Mouse (Mus musculus) hindbrain, embryonic 16.5 days (tissue): Measurements from ENCODE around the gene Gm6588. TPM values are rescaled to one million over a fixed set of nuclear protein-coding genes. Genes with fewer than 3 reads are reported as not detected.

ENCODE experiments used
- ATAC-seq: fragments of 200-750 bp; cut with Nextera tagmentation; 2 replicates; pipeline ENCODE4 v1.8.0; 2017; ENCODE audit warnings: moderate TSS enrichment, moderate library complexity
- H3K27ac ChIP-seq: fragments of 300-500 bp; sonication (generic); 2 replicates; pipeline ENCODE4 v1.5.1; 2014; ENCODE audit warnings: low read depth, mild to moderate bottlenecking, control low read depth, low read length, moderate library complexity
- H3K27me3 ChIP-seq: fragments of 300-500 bp; sonication (generic); replicated peaks from 2 replicates; pipeline ENCODE4 v1.6.1; 2014; ENCODE audit warnings: low read length; ENCODE audit not compliant: control insufficient read depth, insufficient read depth
- H3K36me3 ChIP-seq: fragments of 300-500 bp; sonication (generic); 2 replicates; pipeline ENCODE4 v1.6.1; 2014; ENCODE audit warnings: mild to moderate bottlenecking, low read length, moderate library complexity, mixed read lengths; ENCODE audit not compliant: control insufficient read depth, insufficient read depth
- H3K4me1 ChIP-seq: fragments of 300-500 bp; sonication (generic); 2 replicates; pipeline ENCODE4 v1.6.1; 2014; ENCODE audit warnings: low read depth, low read length; ENCODE audit not compliant: control insufficient read depth, insufficient read depth
- H3K4me2 ChIP-seq: fragments of 300-500 bp; sonication (generic); 2 replicates; pipeline ENCODE4 v1.6.1; 2014; ENCODE audit warnings: mild to moderate bottlenecking, low read length, control low read depth, moderate library complexity
- H3K4me3 ChIP-seq: fragments of 300-500 bp; sonication (generic); 2 replicates; pipeline ENCODE4 v1.5.1; 2014; ENCODE audit warnings: mild to moderate bottlenecking, low read length, control low read depth, moderate library complexity
- H3K9ac ChIP-seq: fragments of 300-500 bp; sonication (generic); 2 replicates; pipeline ENCODE4 v1.6.1; 2014; ENCODE audit warnings: low read depth, mild to moderate bottlenecking, control low read depth, low read length, moderate library complexity
- H3K9me3 ChIP-seq: fragments of 300-500 bp; sonication (generic); 2 replicates; pipeline ENCODE4 v1.6.1; 2014; ENCODE audit warnings: mild to moderate bottlenecking, low read length, moderate library complexity; ENCODE audit not compliant: control insufficient read depth
- WGBS: fragments of 180-500 bp; shearing (Covaris S2); extraction: QIAGEN DNeasy Blood & Tissue Kit; methylation state at CpG from one replicate; pipeline ENCODE4 v1.1.7; 2014; 5-methylcytosine and 5-hydroxymethylcytosine counted together
- polyA plus RNA-seq: library from polyadenylated mRNA; unstranded; fragments of >200 nt; fragmentation: Nextera tagmentation; extraction: Ambion mirVana; gene quantifications from 2 replicates; pipeline ENCODE4 v1.2.1, GENCODE M21; 2015

Gene Gm6588
- polyA plus RNA-seq, 1 experiment from 2014 or later = 0.68 TPM

GRCm38 (mm10) chr5:112419535-112419934, 29.7 kb upstream of the Gm6588 start:
- no peak overlapping the region for H3K4me2 ChIP-seq
- WGBS = 32% methylated on average over 12 of the region's 12 CpGs
- no peak overlapping the region for H3K9ac ChIP-seq
- peaks cover 9% of the 10 kb centered on the region for H3K4me1 ChIP-seq
- H3K36me3 ChIP-seq = peaks cover 11% of the 10 kb centered on the region; the same call in 1 of the 2 replicates
- no peaks in the 10 kb centered on the region for H3K27me3 ChIP-seq
- no peak overlapping the region for H3K27ac ChIP-seq
- no peaks in the 10 kb centered on the region for H3K9me3 ChIP-seq
- no peak overlapping the region for H3K4me3 ChIP-seq
- no peak for ATAC-seq

GRCm38 (mm10) chr5:112426635-112427034, 22.6 kb upstream of the Gm6588 start:
- no peaks in the 10 kb centered on the region for H3K4me1 ChIP-seq
- WGBS = 83% methylated on average over 7 of the region's 7 CpGs
- no peaks in the 10 kb centered on the region for H3K9me3 ChIP-seq
- H3K27me3 ChIP-seq = 0 out of 2 replicates have a peak, but pooled peaks cover 2% of the 10 kb centered on the region
- no peak overlapping the region for H3K4me3 ChIP-seq
- H3K4me2 ChIP-seq = no peak overlapping the region
- peaks cover 3% of the 10 kb centered on the region for H3K36me3 ChIP-seq
- H3K9ac ChIP-seq = no peak overlapping the region
- no peak for ATAC-seq
- no peak overlapping the region for H3K27ac ChIP-seq

GRCm38 (mm10) chr5:112427283-112427682, 21.9 kb upstream of the Gm6588 start:
- no peak overlapping the region for H3K27ac ChIP-seq
- H3K9ac ChIP-seq = no peak overlapping the region
- H3K9me3 ChIP-seq = no peaks in the 10 kb centered on the region
- H3K4me1 ChIP-seq = no peaks in the 10 kb centered on the region
- 0 out of 2 replicates have a peak, but pooled peaks have one; percentile 21 for ATAC-seq
- H3K27me3 ChIP-seq = 0 out of 2 replicates have a peak, but pooled peaks cover 2% of the 10 kb centered on the region
- H3K4me3 ChIP-seq = no peak overlapping the region
- WGBS = 31% methylated on average over 2 of the region's 2 CpGs
- peaks cover 6% of the 10 kb centered on the region for H3K36me3 ChIP-seq
- H3K4me2 ChIP-seq = no peak overlapping the region

- no peaks in the 10 kb centered on the region for H3K9me3 ChIP-seq
- no peak overlapping the region for H3K9ac ChIP-seq
- 0 out of 2 replicates have a peak, but pooled peaks cover 2% of the 10 kb centered on the region for H3K27me3 ChIP-seq
- H3K4me2 ChIP-seq = peak overlapping the region; percentile 27; the same call in 1 of the 2 replicates
- H3K27ac ChIP-seq = no peak overlapping the region
- peaks cover 6% of the 10 kb centered on the region for H3K36me3 ChIP-seq
- peaks cover 3% of the 10 kb centered on the region for H3K4me1 ChIP-seq
- ATAC-seq = peak; percentile 38
- H3K4me3 ChIP-seq = no peak overlapping the region
- WGBS = 12% methylated on average over 19 of the region's 19 CpGs
Measured at GRCm38 (mm10) chr5:112428944-112429343, 20.3 kb upstream of the Gm6588 start.

GRCm38 (mm10) chr5:112431120-112431775, 18.0 kb upstream of the Gm6588 start:
- Histone ChIP-seq H3K27me3 (no peaks in the 10 kb centered on the region), H3K4me2 (no peak overlapping the region), H3K36me3 (peaks cover 2% of the 10 kb centered on the region; the same call in 1 of the 2 replicates), H3K9me3 (no peaks in the 10 kb centered on the region), H3K27ac (no peak overlapping the region), H3K4me1 (peaks cover 3% of the 10 kb centered on the region), H3K9ac (no peak overlapping the region), H3K4me3 (no peak overlapping the region)
- ATAC-seq = no peak
- WGBS = 40% methylated on average over 14 of the region's 14 CpGs

- Histone ChIP-seq H3K4me1 (peaks cover 3% of the 10 kb centered on the region), H3K4me3 (no peak overlapping the region), H3K9me3 (no peaks in the 10 kb centered on the region), H3K27ac (no peak overlapping the region), H3K27me3 (no peaks in the 10 kb centered on the region), H3K4me2 (no peak overlapping the region), H3K36me3 (peaks cover 2% of the 10 kb centered on the region; the same call in 1 of the 2 replicates), H3K9ac (no peak overlapping the region)
- WGBS = 73% methylated on average over 5 of the region's 5 CpGs
- no peak for ATAC-seq
Measured at GRCm38 (mm10) chr5:112432033-112432432, 17.2 kb upstream of the Gm6588 start.

- Histone ChIP-seq H3K9me3 (no peaks in the 10 kb centered on the region), H3K4me2 (peak overlapping the region; percentile 27; the same call in 1 of the 2 replicates), H3K36me3 (peaks cover 2% of the 10 kb centered on the region; the same call in 1 of the 2 replicates), H3K27me3 (no peaks in the 10 kb centered on the region), H3K4me1 (peaks cover 3% of the 10 kb centered on the region), H3K4me3 (no peak overlapping the region), H3K9ac (peak overlapping the region; percentile 62), H3K27ac (no peak overlapping the region)
- under 1% methylated on average over 8 of the region's 8 CpGs for WGBS
- no peak for ATAC-seq
Measured at GRCm38 (mm10) chr5:112433004-112433403, 16.2 kb upstream of the Gm6588 start.

GRCm38 (mm10) chr5:112438535-112438934, 10.7 kb upstream of the Gm6588 start:
- Histone ChIP-seq H3K27me3 (no peaks in the 10 kb centered on the region), H3K9ac (no peak overlapping the region), H3K4me2 (no peak overlapping the region), H3K9me3 (no peaks in the 10 kb centered on the region), H3K4me1 (no peaks in the 10 kb centered on the region), H3K36me3 (no peaks in the 10 kb centered on the region), H3K27ac (no peak overlapping the region), H3K4me3 (no peak overlapping the region)
- 56% methylated on average over 10 of the region's 10 CpGs for WGBS
- no peak for ATAC-seq

GRCm38 (mm10) chr5:112453088-112453487, 3.9 kb downstream of the Gm6588 start:
- Histone ChIP-seq H3K4me2 (no peak overlapping the region), H3K36me3 (peaks cover 7% of the 10 kb centered on the region; the same call in 1 of the 2 replicates), H3K4me1 (no peaks in the 10 kb centered on the region), H3K4me3 (no peak overlapping the region), H3K9me3 (no peaks in the 10 kb centered on the region), H3K9ac (no peak overlapping the region), H3K27ac (no peak overlapping the region), H3K27me3 (no peaks in the 10 kb centered on the region)
- WGBS = 80% methylated on average over 9 of the region's 9 CpGs
- ATAC-seq = no peak
